Mouse (Mus musculus) small intestine, adult 2 months (tissue): ENCODE measurements around the gene Tmem262.

Experiments used
- CTCF ChIP-seq: fragments of 200-500 bp; IDR thresholded peaks from 2 replicates; pipeline ENCODE4 v1.5.1; 2012; ENCODE audit warnings: low read depth, mild to moderate bottlenecking, control low read depth, inconsistent platforms, low read length, moderate library complexity, mixed read lengths; ENCODE audit not compliant: insufficient replicate concordance, insufficient read length; ENCODE audit errors: extremely low read depth
- POLR2A ChIP-seq: fragments of 200-500 bp; IDR thresholded peaks from 2 replicates; pipeline ENCODE4 v1.6.1; 2012; ENCODE audit warnings: low read depth, mild to moderate bottlenecking, control low read depth, inconsistent platforms, low read length, moderate library complexity

GRCm38 (mm10) chr19:6085417-6085879 is 5.6 kb downstream of the Tmem262 start:
- TF ChIP-seq CTCF (no peak), POLR2A (0 out of 2 replicates have a peak, but pooled peaks have one; percentile 3)
